Comparison of ENCODE assay signal across 9 mouse cellular contexts in the genomic region with DNA sequence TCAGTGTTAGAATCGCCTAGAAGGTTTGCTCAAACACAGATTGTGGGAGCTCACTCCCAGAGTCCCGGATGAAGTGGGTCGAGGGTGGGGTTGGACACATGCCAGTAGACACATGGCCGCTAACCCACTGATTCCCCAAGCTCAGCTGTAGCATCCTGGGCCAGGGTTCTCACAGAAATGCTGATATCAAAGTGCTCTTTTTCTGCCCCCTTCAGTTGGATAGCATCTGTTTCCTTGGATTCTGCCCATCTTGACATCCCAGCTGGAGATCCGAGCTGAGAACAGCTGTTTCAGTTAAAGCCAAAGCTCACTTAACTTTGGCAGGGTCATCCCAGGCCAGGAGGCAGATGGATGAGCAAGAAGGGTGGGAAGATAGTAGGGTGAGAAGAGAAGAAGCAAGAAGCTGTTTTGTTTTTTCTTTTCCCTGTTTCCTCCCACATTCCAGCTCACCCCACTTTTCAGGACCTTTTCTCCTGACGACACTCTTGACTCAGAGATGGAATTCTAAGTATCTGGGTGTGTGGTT. TPM values are rescaled to one million over a fixed set of nuclear protein-coding genes. Genes with fewer than 3 reads are reported as not detected.
DNase-seq lines count a peak whose midpoint lies in the region; ATAC-seq lines count a peak whose summit lies in the region.
"Had no signal": no experiment of that assay in that cellular context is flagged by ENCODE, and none has a peak within 500 bp of the region (broad histone marks: within the 10 kb centered on the region; RNA-seq: fewer than 3 reads in every experiment).

No protein-coding gene starts in this region.

- no peaks in the 10 kb centered on the region for H3K27me3 ChIP-seq in lung, embryonic 16.5 days (ENCODE audit: control insufficient read depth, insufficient read depth, low read depth, low read length)
- H3K27me3 ChIP-seq: liver, embryonic 15.5 days had no signal

- WGBS in lung, embryonic 16.5 days = 22% methylated on average over 6 of the region's 6 CpGs

- H3K36me3 ChIP-seq in lung, embryonic 16.5 days (ENCODE audit: control insufficient read depth, insufficient read depth, low read length) = no peaks in the 10 kb centered on the region

- H3K9me3 ChIP-seq in lung, embryonic 16.5 days (ENCODE audit: control insufficient read depth, low read length) = no peaks in the 10 kb centered on the region
- H3K9me3 ChIP-seq: liver, embryonic 15.5 days had no signal

- H3K27ac ChIP-seq in lung, embryonic 16.5 days (ENCODE audit: low read length) = no peak overlapping the region
- H3K27ac ChIP-seq: liver, embryonic 15.5 days had no signal

- no peaks in the 10 kb centered on the region for H3K4me1 ChIP-seq in lung, embryonic 16.5 days (replicated peaks; ENCODE audit: control insufficient read depth, insufficient read depth, low read length)
- H3K4me1 ChIP-seq: liver, embryonic 15.5 days had no signal

- peak; percentile 20 to 25 for DNase-seq in left cerebral cortex, adult 18-20 months (ENCODE audit: low spot score in 2 of 2)
- DNase-seq in left cerebral cortex, adult 11 months (ENCODE audit: low spot score) = no peak
- DNase-seq in frontal cortex, adult 2 months (ENCODE audit: extremely low spot score in 1 of 2, low spot score in 1 of 2) = peak; percentile 31 to 51
- peak; percentile 54 for DNase-seq in heart, postnatal 4 days
- no peak for DNase-seq in adrenal gland, postnatal 4 days (ENCODE audit: low spot score in 2 of 2)
- DNase-seq in cerebellum, adult 18-20 months = no peak

- peak; percentile 47; the same call in 1 of the 2 replicates for ATAC-seq in lung, embryonic 16.5 days (ENCODE audit: low read depth)
- ATAC-seq in megakaryocyte, adult 5-6 weeks (ENCODE audit: poor library complexity, severe bottlenecking) = no peak

- H3K4me3 ChIP-seq in lung, embryonic 16.5 days (ENCODE audit: low read length) = no peak overlapping the region
- H3K4me3 ChIP-seq: liver, embryonic 15.5 days had no signal

- H3K4me2 ChIP-seq in lung, embryonic 16.5 days (ENCODE audit: low read depth, low read length) = no peak overlapping the region
- H3K4me2 ChIP-seq: liver, embryonic 15.5 days had no signal

- H3K9ac ChIP-seq in lung, embryonic 16.5 days (ENCODE audit: low read length) = no peak overlapping the region
- H3K9ac ChIP-seq: liver, embryonic 15.5 days had no signal

RNA-seq across cellular contexts. Expression of gene Erg28, which starts 31.5 kb away (rescaled TPM):
- 10 to 100 TPM; 52.1 to 53.4 TPM for total RNA-seq in left cerebral cortex, adult 18-20 months (2021)
- polyA plus RNA-seq in frontal cortex, adult 2 months (2012; rRNA removed) = 54.6 and 57.9 TPM in 2 replicates
- 10 to 100 TPM; 15.2 to 19.0 TPM for total RNA-seq in heart, postnatal 4 days (2021)
- polyA plus RNA-seq in lung, embryonic 16.5 days (2015; fragmentation: Nextera tagmentation; extraction: Ambion mirVana) = 102 and 108 TPM in 2 replicates
- 10 to 100 TPM; 41.3 to 44.4 TPM for total RNA-seq in adrenal gland, postnatal 4 days (2021)
- 51.8 and 56.9 TPM in 2 replicates for total RNA-seq in megakaryocyte, adult 5-6 weeks (2015)
- total RNA-seq in megakaryocyte, adult 5-6 weeks (2017) = 65.9 and 78.8 TPM in 2 replicates

RNA-seq across cellular contexts. Expression of gene Ttll5, which starts 31.6 kb away (rescaled TPM):
- 10 to 100 TPM; 45.0 to 45.2 TPM for total RNA-seq in left cerebral cortex, adult 18-20 months (2021)
- 28.7 and 30.0 TPM in 2 replicates for polyA plus RNA-seq in frontal cortex, adult 2 months (2012; rRNA removed)
- total RNA-seq in heart, postnatal 4 days (2021) = 10 to 100 TPM; 16.8 to 17.9 TPM
- 15.5 and 17.5 TPM in 2 replicates for polyA plus RNA-seq in lung, embryonic 16.5 days (2015; fragmentation: Nextera tagmentation; extraction: Ambion mirVana)
- total RNA-seq in adrenal gland, postnatal 4 days (2021) = 10 to 100 TPM; 23.2 to 23.6 TPM
- total RNA-seq in megakaryocyte, adult 5-6 weeks (2015) = 7.2 and 7.7 TPM in 2 replicates
- total RNA-seq in megakaryocyte, adult 5-6 weeks (2017) = 9.5 and 12.8 TPM in 2 replicates

RNA-seq across cellular contexts. Expression of gene Flvcr2, which starts 46.5 kb away (rescaled TPM):
- 1 to 10 TPM; 1.3 to 2.3 TPM for total RNA-seq in left cerebral cortex, adult 18-20 months (2021)
- polyA plus RNA-seq in frontal cortex, adult 2 months (2012; rRNA removed) = 3.8 and 4.2 TPM in 2 replicates
- total RNA-seq in heart, postnatal 4 days (2021) = 1 to 10 TPM; 4.9 to 6.0 TPM
- 6.5 and 8.3 TPM in 2 replicates for polyA plus RNA-seq in lung, embryonic 16.5 days (2015; fragmentation: Nextera tagmentation; extraction: Ambion mirVana)
- total RNA-seq in adrenal gland, postnatal 4 days (2021) = 1 to 10 TPM; 6.3 to 7.3 TPM
- total RNA-seq in megakaryocyte, adult 5-6 weeks (2015) = not detected in 2 replicates
- not detected in 2 replicates for total RNA-seq in megakaryocyte, adult 5-6 weeks (2017)

Comparison
In these comparisons a context has a peak if more than half of its experiments do, and no peak if none do; other contexts are left out.
1. DNase-seq: peak in left cerebral cortex, adult 18-20 months (2 of 2), frontal cortex, adult 2 months (2 of 2) and heart, postnatal 4 days (single experiment); none in left cerebral cortex, adult 11 months (single experiment), adrenal gland, postnatal 4 days (0 of 2) and cerebellum, adult 18-20 months (0 of 2).